Mouse (Mus musculus): ENCODE measurements around the gene Tmbim1.

DNA sequence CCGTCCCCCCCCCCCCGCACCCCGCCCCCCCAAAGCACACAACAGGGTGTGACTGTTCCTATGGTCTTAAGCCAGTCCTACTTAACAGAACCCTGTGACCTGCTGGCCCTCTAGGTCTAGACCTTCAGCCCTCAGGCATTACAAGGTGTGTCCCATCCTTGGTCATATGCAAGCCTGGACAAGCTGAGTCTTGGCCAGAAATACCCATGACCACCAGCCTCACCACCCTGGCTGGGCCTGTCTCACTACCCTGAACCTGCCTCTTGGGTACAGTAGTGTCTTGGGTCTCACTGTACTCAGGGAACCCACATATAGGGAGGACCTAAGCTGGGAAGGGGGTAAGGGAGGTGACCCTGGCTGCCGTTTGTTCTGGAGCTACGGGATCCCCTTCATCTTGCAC lies 32.6 kb upstream of the Tmbim1 start:
- TF ChIP-seq GATA1 (IDR thresholded peaks at IDR 0.05; ENCODE audit: borderline replicate concordance, low read length) = no peak
- no peak for TF ChIP-seq FLI1 (IDR thresholded peaks at IDR 0.05; ENCODE audit: low read length)

Measured in megakaryocyte, embryonic 14.5 days (primary cell).